Mouse (Mus musculus) CH12F3 (cell line): ENCODE results near the gene Arid2.
"Not testable (repeated sequence)": the region's sequence is repeated elsewhere in the genome, so short reads cannot be mapped to it uniquely, and the experiment has no call there.

Experiments used
- in situ Hi-C: fragments of 300-500 bp; cut with MboI; formaldehyde crosslinking; loops from 2 replicates; pipeline ENCODE4 v1.14.3; 2020; ENCODE audit warnings: low sequenced_read_pairs

Arid2 gene

GRCm38 (mm10) chr15:96285323-96286014 lies 1.8 kb upstream of the Arid2 start:
- in situ Hi-C loops: loop anchor here (10.0 to 25.0 kb wide), 2 partner anchors 341 to 498 kb away; partner anchors contain the start of gene Ano6

DNA sequence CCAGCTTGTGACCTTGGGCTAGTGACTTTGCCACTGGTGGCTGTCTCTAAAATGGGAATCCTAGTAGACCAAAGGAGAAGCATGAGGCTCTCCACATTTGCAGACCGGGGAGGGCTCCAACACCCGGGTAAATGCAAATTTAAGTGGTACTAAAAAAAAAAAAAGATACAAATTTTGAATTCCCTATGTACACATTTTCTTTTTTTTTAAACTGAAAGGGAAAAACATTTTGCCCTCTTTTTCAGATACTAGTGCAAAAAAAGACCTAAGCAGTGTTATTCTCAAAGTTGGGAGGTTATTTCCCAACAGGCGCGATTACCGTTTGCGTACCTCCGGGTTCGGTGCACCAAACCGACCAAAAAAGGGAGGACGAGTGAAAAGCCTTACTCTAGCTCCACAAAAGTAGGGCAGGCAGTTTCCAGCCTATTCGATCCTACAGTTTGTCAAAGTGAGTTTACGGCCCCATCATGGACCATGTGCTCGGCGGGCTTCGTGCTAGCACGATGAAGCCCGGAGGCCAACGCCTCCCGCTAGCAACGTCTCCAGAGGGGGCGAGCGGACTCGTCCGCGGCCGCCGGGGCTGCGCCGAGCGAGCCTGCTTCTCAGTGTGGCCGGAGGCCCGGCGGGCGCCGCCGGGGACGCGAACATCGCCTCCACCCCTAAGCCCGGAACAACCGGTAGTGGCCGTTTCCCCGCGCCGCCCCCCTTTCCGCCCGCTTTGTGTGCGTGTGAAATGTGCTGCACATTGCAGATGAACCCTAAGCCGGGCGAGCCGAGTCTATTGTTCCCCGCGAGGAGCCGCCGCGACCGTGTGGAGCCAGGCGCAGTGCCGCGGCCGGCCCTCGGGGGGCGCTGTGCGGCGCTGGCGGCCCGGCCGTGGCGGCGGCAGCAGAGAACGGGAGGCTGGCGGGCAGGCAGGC lies 1.0 kb upstream of the Arid2 start:
- in situ Hi-C loops: loop anchor here (10.0 to 25.0 kb wide), 2 partner anchors 341 to 499 kb away; partner anchors contain the start of gene Ano6

GRCm38 (mm10) chr15:96286935-96287292 lies 404 bp upstream of the Arid2 start:
- in situ Hi-C loops: loop anchor here (10.0 to 25.0 kb wide), 2 partner anchors 342 to 500 kb away; partner anchors contain the start of gene Ano6

GRCm38 (mm10) chr15:96287976-96288835 lies 888 bp downstream of the Arid2 start:
- in situ Hi-C loops: loop anchor here (10.0 to 25.0 kb wide), 2 partner anchors 343 to 501 kb away; partner anchors contain the start of gene Ano6

DNA sequence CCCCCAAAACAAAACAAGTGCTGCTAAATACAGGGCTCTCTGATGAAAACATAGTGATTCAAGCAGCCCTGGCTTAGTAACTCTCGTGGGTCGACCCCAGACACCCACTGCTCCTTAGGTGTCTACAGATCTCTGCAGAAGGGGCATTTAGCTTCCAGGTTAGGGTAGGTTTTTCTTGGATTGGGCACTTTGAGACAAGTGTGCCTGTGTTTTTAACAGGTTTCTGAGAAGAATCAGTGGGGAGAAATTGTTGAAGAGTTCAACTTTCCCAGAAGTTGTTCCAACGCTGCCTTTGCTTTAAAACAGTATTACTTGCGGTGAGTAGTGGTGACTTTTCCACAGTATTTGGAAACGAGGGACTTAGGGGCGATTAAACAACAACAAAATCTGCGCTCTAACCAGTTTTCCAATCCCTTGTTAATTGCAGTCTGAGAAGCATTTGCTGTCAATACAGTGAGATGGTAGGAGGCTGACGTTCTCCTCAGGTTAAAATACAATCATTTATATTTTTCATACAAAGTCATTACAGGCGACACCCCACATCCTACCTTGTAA lies 1.6 kb downstream of the Arid2 start:
- in situ Hi-C loops: loop anchor here (10.0 to 25.0 kb wide), 2 partner anchors 344 to 502 kb away; partner anchors contain the start of gene Ano6

GRCm38 (mm10) chr15:96290001-96290400 lies 2.7 kb downstream of the Arid2 start:
- in situ Hi-C loops: loop anchor here (25.0 kb wide), 1 partner anchor 503 kb away; the partner anchor contains the start of gene Ano6

GRCm38 (mm10) chr15:96293444-96293843 lies 6.1 kb downstream of the Arid2 start:
- in situ Hi-C loops: loop anchor here (25.0 kb wide), 1 partner anchor 506 kb away; the partner anchor contains the start of gene Ano6

DNA sequence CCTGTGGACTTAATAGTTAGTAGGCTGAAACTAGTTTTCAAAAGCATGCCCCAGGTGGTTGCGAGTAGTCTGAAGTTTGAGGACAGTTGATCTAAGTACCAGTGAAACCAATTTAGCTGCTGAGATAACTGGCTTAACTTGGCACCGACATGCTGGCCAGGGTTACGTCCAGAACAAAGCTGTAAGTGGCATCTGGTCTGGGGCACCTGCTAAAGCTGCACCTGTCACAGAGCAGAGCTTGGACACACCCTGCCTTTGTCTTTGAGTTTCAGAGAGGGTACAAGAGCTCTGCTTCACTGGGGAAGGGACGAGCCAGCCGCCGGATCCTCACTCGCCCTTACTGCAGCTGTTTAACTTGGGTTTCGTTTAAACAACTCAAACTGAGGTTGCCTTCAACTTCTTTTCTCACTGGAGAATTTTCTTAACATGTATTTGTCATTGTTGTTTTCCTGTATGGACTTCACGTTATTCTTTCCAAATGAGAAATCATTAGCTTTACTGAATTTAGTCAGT lies 9.8 kb downstream of the Arid2 start:
- in situ Hi-C loops: loop anchor here (25.0 kb wide), 1 partner anchor 510 kb away; the partner anchor contains the start of gene Ano6

DNA sequence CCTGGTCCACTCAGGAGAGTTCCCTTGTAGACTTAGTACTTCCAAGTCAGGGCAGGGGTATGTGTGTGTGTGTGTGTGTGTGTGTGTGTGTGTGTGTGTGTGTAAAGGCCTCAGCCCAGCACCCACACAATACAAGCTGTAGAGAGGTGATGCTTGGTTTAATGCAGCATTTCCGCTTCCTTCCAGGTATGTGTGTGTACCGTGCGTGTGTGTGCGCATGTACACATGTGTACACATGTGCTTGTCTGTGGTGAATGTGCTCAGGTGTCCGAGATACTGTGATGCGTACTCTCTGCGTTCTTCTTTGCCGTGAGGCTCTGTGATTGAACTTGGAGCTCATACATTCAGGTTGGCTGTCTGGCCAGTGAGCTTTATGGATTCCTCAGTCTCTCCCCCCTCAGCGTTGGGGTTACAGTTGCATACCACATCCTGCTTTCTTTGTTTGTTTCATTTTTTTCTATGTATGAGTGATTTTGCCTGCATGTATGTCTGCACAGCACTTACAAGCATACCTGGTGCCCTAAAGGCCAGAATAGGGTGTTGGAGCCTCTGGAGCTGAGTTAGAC lies 10.4 kb downstream of the Arid2 start:
- in situ Hi-C loops: loop anchor here (25.0 kb wide), 1 partner anchor 510 kb away; the partner anchor contains the start of gene Ano6

GRCm38 (mm10) chr15:96309310-96309709 lies 22.0 kb downstream of the Arid2 start:
- in situ Hi-C loops: no loop called here

GRCm38 (mm10) chr15:96312902-96313301 lies 25.6 kb downstream of the Arid2 start:
- in situ Hi-C loops: no loop called here

- in situ Hi-C loops: no loop called here
Observed at GRCm38 (mm10) chr15:96315664-96316063, 28.3 kb downstream of the Arid2 start.

GRCm38 (mm10) chr15:96319335-96319734 lies 32.0 kb downstream of the Arid2 start:
- in situ Hi-C loops: no loop called here

DNA sequence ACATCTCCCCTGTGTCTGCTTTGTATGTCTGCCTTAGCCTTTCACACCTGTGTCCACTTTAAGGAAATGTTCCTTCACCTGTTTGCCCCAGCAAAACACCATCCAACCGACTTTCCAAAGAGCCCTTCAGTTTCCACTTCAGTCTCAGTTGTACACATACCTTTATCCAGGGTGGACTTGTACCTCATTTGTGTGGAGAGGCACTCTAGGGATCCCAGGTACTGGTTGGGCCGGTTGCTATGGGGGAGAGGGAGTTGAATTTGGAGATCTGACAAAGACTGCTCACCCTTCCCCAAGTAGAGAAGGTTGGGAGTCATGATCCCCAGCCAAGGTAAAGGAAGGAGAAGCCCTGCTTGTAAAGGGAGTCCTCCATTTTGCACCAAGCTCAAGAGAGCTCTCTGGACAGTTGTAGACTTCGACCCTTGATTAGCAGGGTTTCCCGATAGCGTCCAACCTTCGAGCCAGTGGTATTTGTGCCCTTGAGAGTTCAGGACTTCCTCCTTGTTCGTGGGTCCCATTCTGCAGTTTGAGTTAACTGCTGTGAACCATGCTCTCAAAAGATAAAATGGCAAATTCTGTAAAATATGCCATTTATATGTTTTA lies 38.5 kb downstream of the Arid2 start:
- in situ Hi-C loops: no loop called here

GRCm38 (mm10) chr15:96328722-96329121 lies 41.4 kb downstream of the Arid2 start:
- in situ Hi-C loops: not testable (repeated sequence)

GRCm38 (mm10) chr15:96330536-96330935 lies 43.2 kb downstream of the Arid2 start:
- in situ Hi-C loops: no loop called here

DNA sequence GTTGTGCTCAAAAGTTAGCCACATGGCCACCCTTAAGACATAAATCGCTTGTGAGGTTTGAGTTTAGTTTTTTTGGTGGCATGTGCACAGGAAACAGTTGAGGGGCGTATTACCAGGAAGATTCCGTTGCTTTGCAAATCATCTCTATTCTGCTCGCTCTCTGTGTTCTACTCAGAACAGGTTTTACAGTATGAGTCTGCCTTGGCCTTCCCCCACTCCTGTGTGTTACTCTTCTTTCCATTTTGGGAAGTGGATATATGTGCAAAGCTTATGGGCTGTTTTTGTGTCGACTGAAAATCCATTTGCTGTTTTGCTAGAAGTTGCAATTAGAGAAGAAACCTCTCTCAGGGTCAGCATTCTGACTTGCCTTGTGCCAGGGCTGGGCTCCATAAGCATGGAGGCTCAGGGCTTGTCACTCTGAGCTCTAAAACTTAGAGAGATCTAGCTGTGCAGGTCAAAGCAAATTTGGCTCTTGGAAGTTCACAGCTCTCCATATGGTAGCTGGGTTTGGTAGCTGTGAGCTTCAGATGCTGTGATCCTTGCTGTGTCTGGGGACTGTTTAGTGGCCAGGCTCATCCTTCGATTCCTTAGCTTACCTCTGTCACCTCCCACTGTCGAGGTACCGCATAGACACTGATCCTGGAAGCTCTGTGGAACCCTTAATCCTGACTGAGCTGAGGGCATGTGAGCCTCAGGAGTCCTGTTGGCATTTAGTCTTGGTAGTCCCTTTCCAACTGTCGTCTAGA lies 45.3 kb downstream of the Arid2 start:
- in situ Hi-C loops: no loop called here

GRCm38 (mm10) chr15:96333350-96333749 lies 46.0 kb downstream of the Arid2 start:
- in situ Hi-C loops: no loop called here
